Mouse (Mus musculus) lung, postnatal 0 days (tissue): Measurements from ENCODE around the gene Pank4.

Experiments used
- CTCF ChIP-seq: IDR thresholded peaks from 2 replicates; pipeline ENCODE4 v1.5.1; 2016; ENCODE audit warnings: antibody characterized with exemption, mild to moderate bottlenecking
- EP300 ChIP-seq: IDR thresholded peaks from 2 replicates; pipeline ENCODE4 v1.6.1; 2016; ENCODE audit warnings: antibody characterized with exemption, mild to moderate bottlenecking, control low read depth

DNA sequence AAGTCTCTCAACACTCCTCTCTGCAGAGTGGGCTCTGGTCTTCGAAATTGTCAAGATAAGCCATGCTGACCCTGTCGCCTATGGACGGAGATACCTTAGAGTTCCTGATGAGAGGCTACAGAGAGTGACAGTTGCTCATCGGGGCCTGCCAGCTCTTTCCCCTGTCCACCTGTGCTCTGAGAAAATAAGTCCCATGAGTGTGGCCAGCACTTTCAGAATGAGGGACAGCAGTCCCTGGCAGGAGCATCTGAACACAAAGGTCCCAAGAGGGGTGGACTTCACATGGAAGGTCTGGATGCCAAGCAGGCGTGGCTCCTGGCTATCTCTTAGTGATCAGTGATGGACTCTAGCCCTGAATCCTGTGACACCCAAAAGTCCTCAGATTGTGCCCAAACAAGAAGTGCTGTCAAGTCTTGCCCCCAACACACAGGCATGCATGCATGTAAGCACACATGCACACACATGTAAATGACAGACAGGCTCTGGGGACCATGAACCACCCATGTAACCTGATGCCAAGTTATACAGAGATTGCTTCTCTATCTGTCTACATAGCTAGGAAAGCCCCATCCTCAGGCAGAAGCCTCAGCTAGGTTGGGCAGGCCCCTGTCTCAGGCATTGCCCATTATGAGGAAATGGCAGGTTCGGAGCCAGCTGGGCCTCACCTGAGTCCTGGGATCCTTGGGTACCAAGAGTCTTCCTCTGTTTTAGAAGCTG is 20.4 kb upstream of the Pank4 start:
- TF ChIP-seq CTCF (no peak), EP300 (no peak)
